Mouse (Mus musculus) cortical plate, adult 2 months (tissue): ENCODE results near the gene 4930507D05Rik. TPM values are rescaled to one million over a fixed set of nuclear protein-coding genes. Genes with fewer than 3 reads are reported as not detected.

ENCODE experiments used
- H3K27ac ChIP-seq: fragments of 200-500 bp; 2 replicates; pipeline ENCODE4 v1.5.1; 2012; ENCODE audit warnings: low read length, control low read depth, inconsistent platforms; ENCODE audit not compliant: insufficient read depth
- H3K4me1 ChIP-seq: fragments of 200-500 bp; 2 replicates; pipeline ENCODE4 v1.6.1; 2011; ENCODE audit warnings: low read length; ENCODE audit not compliant: control insufficient read depth, insufficient read depth
- H3K4me3 ChIP-seq: fragments of 200-500 bp; 2 replicates; pipeline ENCODE4 v1.5.1; 2011; ENCODE audit warnings: mild to moderate bottlenecking, low read length, control low read depth; ENCODE audit not compliant: insufficient read depth
- CTCF ChIP-seq: fragments of 200-500 bp; IDR thresholded peaks from 2 replicates; pipeline ENCODE4 v1.5.1; 2011; ENCODE audit warnings: mild to moderate bottlenecking, control low read depth, low read length; ENCODE audit not compliant: insufficient read depth; ENCODE audit errors: extremely low read depth
- POLR2A ChIP-seq: fragments of 200-500 bp; IDR thresholded peaks from 2 replicates; pipeline ENCODE4 v1.6.1; 2011; ENCODE audit warnings: mild to moderate bottlenecking, low read length, control low read depth; ENCODE audit not compliant: insufficient read depth; ENCODE audit errors: extremely low read depth
- polyA plus RNA-seq: library from polyadenylated mRNA; depleted of rRNA; stranded (reverse); fragments of >200 nt; gene quantifications from 2 replicates; pipeline ENCODE4 v1.2.3, GENCODE M21; 2012; rRNA removed

4930507D05Rik gene
- 1.2 and 1.3 TPM in 2 replicates for polyA plus RNA-seq

DNA sequence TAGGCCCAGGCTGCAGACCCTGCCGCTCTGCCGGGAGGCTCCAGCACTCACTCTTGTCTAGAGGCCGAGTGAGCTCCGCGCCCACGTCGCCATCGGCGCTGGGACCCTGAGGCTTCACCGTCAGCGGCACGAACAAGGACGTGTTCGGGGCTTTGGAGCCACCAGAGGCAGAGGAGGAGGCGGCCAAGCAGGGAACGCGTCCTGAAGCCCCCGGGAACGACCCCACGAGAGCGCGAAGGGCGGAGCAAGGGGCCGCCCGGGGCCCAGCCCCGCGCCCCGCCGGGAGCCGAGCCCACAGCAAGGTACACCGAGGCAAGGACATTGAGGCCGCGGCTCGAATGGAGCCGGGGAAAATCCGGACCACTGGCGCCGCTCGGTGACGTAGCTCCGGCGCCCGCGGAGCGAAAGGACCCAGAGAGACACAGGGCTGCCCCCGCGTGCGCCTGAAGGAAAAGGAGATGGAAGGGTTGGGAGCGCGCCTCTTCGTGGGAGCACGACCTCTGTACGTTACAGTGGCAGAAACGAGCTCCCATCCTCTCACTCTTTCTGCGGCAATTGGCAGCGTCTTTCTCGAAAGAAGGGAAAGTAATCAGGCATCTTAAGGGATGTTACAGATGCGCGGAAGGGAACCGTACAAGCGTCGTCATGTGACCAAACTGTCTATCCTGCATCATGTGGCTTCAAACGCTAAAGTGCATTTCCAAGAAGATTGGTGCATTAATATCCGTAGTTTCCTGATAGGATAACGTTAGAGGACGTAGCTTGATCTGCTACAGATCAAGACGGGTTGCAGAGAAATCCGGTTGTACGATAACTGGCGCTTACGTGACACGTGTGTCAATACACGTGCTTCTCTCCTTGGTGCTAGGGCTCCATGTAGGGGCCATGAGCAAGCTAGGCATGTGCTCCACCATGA, at the start of gene 4930507D05Rik, which contains the start of gene Supv3l1:
Gene 4930507D05Rik (plus strand): TSS at position 126 of the 916 bp plus-strand sequence.
Gene Supv3l1 (minus strand): TSS at position 375 of the 916 bp plus-strand sequence.
- TF ChIP-seq CTCF = no peak
- peak; percentile 54 for TF ChIP-seq POLR2A
- Histone ChIP-seq H3K27ac (peak within 1 kb of the TSS; percentile 98), H3K4me1 (peaks cover 2% of the 10 kb centered on the region; the same call in 1 of the 2 replicates), H3K4me3 (peak within 1 kb of the TSS; percentile 63)

DNA sequence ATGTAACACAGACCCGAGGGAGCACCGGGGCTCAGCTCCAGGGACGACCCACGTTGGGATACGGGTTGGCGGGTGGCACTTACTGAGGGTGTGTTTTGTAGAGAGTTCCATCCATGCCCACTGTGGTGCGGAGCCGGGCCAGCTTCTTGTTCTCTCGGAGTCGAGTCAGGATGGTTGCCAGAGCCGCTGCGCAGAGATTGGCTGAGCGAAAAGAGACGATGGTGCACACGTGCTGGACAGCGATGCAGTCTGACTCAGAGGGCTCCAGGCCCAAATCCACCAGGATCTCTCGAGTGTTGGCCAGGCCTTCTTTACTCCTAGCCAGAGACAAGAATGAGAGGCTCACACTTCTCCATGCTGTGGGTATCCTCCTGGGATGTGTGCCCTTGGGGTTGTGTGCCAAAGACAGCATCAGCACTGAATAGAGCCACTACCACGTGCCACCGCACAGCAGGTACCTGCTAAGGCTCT, 47.6 kb upstream of the 4930507D05Rik start:
- no peak for TF ChIP-seq CTCF
- TF ChIP-seq POLR2A = no peak
- H3K4me3 ChIP-seq = no peak overlapping the region
- H3K27ac ChIP-seq = no peak overlapping the region
- H3K4me1 ChIP-seq = no peaks in the 10 kb centered on the region

DNA sequence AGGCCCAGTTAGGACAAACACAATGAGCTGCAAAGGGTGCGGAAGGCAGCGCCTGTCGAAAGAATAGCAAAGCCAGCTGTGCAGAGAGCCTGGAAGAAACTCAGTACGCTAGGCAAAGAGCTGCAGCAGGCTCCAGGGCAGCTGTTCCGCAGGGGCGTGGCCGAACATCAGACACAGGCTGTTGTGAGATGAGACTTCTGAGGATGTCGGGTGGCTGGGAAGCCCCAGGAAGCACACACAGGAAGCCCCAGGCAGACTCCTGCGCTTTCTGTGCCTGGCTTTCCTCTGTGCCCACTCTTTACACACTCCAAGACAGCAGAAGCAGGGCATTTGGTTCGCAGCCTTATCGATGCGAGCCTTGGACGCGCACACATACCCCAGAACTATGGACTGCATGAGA, 44.4 kb upstream of the 4930507D05Rik start:
- Histone ChIP-seq H3K27ac (no peak overlapping the region), H3K4me3 (no peak overlapping the region), H3K4me1 (no peaks in the 10 kb centered on the region)
- no peak for TF ChIP-seq CTCF
- TF ChIP-seq POLR2A = no peak

DNA sequence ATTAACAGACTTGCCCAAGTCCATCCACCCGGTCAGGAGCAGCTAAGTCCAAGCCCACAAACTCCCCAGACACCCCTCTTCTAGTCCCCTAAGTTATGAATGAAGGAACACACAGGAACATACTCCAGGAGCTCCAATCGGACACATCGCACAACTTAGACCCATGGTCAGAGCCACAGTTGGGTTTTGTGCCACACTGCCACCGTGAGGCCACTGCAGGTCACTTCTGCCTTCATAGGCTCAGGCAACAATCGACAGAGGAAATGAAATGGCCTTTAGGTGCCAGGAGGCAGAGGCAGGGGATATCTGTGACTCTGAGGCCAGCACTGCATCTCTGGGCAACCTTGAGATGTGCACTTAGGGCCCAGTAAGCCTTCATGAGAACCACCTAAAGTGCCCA, 38.3 kb upstream of the 4930507D05Rik start:
- Histone ChIP-seq H3K27ac (no peak overlapping the region), H3K4me3 (peak overlapping the region; percentile 17), H3K4me1 (no peaks in the 10 kb centered on the region)
- TF ChIP-seq POLR2A (no peak), CTCF (peak; percentile 89)

DNA sequence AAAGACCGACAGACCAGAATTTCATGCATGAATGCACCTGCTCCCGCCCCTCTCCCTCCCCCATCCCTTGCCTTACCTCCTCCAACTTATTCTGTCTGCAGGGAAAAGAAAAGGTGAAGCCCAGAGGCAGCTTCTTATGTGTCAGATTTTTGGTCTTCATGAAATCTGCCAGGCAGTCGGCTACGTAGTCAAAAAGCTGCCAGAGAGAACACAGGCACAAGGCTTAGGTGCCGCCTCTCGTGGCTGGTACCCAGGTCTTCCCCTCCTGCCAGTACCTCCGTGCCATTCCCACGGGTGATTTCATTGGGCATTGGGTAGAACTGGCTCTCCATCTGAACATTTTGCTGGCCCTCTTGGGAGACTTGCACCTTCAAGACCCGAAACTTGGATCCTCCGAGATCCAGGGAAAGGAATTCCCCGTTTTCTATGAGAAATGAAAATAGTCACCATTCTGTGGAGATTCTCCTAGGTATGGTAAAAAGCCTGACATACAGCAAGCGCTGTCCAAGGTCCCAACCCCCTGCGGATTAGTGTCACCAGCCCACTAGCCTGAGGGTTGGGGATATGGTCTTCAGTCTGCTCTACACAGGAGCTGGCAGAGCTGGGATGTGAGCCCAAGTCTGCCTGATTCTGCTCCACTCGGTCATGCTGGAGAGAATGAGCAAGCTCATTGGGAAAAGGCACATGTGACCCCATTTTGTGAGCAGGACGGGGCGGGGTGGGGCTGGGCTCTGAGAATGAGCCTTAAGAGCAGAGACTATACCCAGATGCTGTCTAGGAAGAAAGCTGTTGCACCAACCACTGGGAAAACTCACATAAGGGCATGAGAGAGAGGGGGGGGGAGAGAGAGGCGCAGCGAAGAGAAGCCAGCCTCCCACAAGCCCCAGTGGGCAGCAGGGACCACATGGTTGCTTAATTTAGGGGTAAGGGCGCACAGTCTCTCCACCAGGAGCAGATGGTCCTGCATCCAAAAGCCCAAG, 37.6 kb upstream of the 4930507D05Rik start:
- Histone ChIP-seq H3K4me1 (no peaks in the 10 kb centered on the region), H3K4me3 (peak overlapping the region; percentile 17), H3K27ac (no peak overlapping the region; the same call in 1 of the 2 replicates)
- no peak for TF ChIP-seq CTCF
- peak; percentile 67 for TF ChIP-seq POLR2A

DNA sequence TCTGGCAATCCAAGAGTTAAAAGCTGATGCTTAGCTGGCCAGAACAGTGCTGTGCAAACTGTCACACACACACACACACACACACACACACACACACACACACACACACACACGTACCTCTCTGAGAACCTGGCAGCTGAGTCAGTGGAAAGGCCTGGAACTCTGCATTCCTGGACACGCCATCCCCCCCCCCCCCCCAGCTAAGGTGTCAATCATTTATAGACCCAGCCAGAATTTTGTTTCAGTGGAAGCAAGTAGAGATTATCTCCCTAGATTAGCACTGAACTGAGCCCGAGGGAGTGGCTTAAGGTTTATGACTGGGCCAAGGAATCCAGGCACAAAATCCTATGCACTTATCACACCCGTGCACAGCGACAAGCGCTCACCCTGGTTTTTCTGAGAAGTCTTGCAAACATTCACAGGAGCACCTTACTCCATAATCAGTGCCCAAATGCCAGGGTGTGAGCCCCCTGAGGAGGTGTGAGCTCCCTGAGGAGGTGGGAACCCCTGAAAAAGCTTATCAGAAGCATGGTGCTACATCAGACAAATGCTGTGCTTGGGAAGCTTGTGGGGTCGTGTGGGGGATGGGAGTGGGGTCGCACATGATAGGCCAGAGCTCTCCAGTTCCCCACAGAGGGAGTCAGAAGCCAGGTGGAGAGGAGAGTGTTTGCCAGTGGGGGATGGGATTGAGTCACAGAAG, 36.2 kb upstream of the 4930507D05Rik start:
- H3K27ac ChIP-seq = peak overlapping the region; percentile 61; the same call in 1 of the 2 replicates
- TF ChIP-seq POLR2A (no peak), CTCF (no peak)
- H3K4me1 ChIP-seq = no peaks in the 10 kb centered on the region

DNA sequence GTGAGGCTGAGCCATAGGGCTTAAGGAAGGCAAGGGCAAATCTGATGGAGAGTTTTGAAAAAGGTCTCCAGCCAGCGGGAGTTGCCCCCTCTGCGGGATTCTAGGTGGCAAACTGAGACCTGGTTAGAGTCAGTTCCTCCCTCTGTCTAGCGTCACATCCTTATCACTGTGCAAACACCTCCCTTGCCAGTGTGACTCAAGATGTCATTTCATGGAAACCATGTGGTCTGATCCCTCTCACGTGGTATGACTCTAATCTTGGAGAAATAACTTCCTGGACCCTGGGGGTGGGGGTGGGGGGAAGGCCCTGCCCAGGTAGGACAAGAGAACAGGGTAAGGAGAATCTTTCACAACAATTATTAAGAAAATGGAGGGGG, 35.7 kb upstream of the 4930507D05Rik start:
- no peak for TF ChIP-seq POLR2A
- no peak for TF ChIP-seq CTCF
- H3K4me3 ChIP-seq = no peak overlapping the region
- no peaks in the 10 kb centered on the region for H3K4me1 ChIP-seq
- H3K27ac ChIP-seq = no peak overlapping the region

More for the DNA sequence above, 36.2 kb upstream of the 4930507D05Rik start:
- H3K4me3 ChIP-seq = no peak overlapping the region

DNA sequence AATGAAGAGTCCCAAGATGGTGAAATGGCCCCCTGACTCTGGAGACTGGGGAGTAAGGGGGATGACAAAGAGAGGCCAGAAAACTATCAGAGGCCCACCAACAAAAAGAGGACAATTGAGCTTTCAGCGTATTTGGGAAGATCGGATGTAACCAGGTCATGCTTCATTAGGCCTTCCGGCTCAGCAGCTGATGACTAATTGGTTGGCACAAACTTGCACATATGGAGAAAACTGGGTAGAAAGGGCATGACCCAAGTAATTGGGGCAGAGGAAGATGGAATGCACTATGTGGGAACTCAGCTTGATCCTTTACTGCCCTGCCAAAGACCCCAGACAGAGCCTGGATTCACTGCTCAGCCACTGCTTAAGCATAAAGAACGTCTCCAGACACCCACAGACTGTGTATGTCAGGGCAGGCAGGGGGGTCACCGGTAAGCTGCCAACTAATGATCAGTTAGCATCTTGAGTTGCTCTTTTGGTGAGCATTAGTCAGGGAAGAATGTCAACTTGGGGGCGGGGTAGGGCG, 30.4 kb upstream of the 4930507D05Rik start:
- Histone ChIP-seq H3K4me3 (no peak overlapping the region), H3K4me1 (no peaks in the 10 kb centered on the region), H3K27ac (no peak overlapping the region)
- no peak for TF ChIP-seq CTCF
- TF ChIP-seq POLR2A = no peak
